In genomic region chr2:43851195-43851594, GRCm38 (mm10) we compare ENCODE assay signal across 8 mouse cellular contexts.
A peak's percentile ranks its signal among the peaks of the same experiment; 100 is the strongest.
DNase-seq lines count a peak whose midpoint lies in the region; ATAC-seq lines count a peak whose summit lies in the region.

No protein-coding gene starts in this region.

- H3K4me1 ChIP-seq in hindbrain, embryonic 10.5 days (replicated peaks) = no peaks in the 10 kb centered on the region
- H3K4me1 ChIP-seq in hindbrain, embryonic 13.5 days (replicated peaks) = no peaks in the 10 kb centered on the region

- no peaks in the 10 kb centered on the region for H3K9me3 ChIP-seq in hindbrain, embryonic 10.5 days
- H3K9me3 ChIP-seq in hindbrain, embryonic 13.5 days = no peaks in the 10 kb centered on the region

- no peak overlapping the region for H3K9ac ChIP-seq in hindbrain, embryonic 13.5 days

- WGBS in hindbrain, embryonic 10.5 days = 67% methylated on average over 3 of the region's 3 CpGs
- 59% methylated on average over 3 of the region's 3 CpGs for WGBS in hindbrain, embryonic 13.5 days

- peak; percentile 3 for DNase-seq in hindbrain, embryonic 10.5 days (ENCODE audit: low spot score)
- peak; percentile 4 to 7 for DNase-seq in spleen, postnatal 36 days (ENCODE audit: low spot score in 2 of 2)
- DNase-seq in spleen, postnatal 4 days (ENCODE audit: low spot score in 2 of 2) = no peak
- DNase-seq in c-Kit-positive CD71-positive TER-119-positive erythroid progenitor cells, embryonic 14.5 days (ENCODE audit: low spot score) = peak; percentile 17
- peak; percentile 11 for DNase-seq in lung, postnatal 25 days (ENCODE audit: low spot score)
- no peak for DNase-seq in neural tube, embryonic 10.5 days (ENCODE audit: extremely low spot score, low spot score)

- no peaks in the 10 kb centered on the region for H3K36me3 ChIP-seq in hindbrain, embryonic 10.5 days
- no peaks in the 10 kb centered on the region for H3K36me3 ChIP-seq in hindbrain, embryonic 13.5 days

- H3K27me3 ChIP-seq in hindbrain, embryonic 10.5 days (ENCODE audit: insufficient read depth, poor library complexity, severe bottlenecking) = no peaks in the 10 kb centered on the region
- H3K27me3 ChIP-seq in hindbrain, embryonic 13.5 days = no peaks in the 10 kb centered on the region

- no peak overlapping the region for H3K4me3 ChIP-seq in hindbrain, embryonic 10.5 days
- H3K4me3 ChIP-seq in hindbrain, embryonic 13.5 days = no peak overlapping the region

- no peak overlapping the region for H3K4me2 ChIP-seq in hindbrain, embryonic 13.5 days

- no peak overlapping the region for H3K27ac ChIP-seq in hindbrain, embryonic 10.5 days
- no peak overlapping the region for H3K27ac ChIP-seq in hindbrain, embryonic 13.5 days

- ATAC-seq in hindbrain, embryonic 13.5 days (ENCODE audit: low FRiP score) = no peak
- no peak for ATAC-seq in cerebellum, adult (ENCODE audit: insufficient number of reproducible peaks, low FRiP score, low TSS enrichment)

Comparison
In these comparisons a context has a peak if more than half of its experiments do, and no peak if none do; other contexts are left out.
1. DNase-seq: peak in hindbrain, embryonic 10.5 days (single experiment), spleen, postnatal 36 days (2 of 2), c-Kit-positive CD71-positive TER-119-positive erythroid progenitor cells, embryonic 14.5 days (single experiment) and lung, postnatal 25 days (single experiment); none in spleen, postnatal 4 days (0 of 2) and neural tube, embryonic 10.5 days (single experiment).